Mouse (Mus musculus) limb, embryonic 11.5 days (tissue): ENCODE measurements around the gene F3. TPM values are rescaled to one million over a fixed set of nuclear protein-coding genes. Genes with fewer than 3 reads are reported as not detected.

Source experiments
- ATAC-seq: fragments of 200-750 bp; cut with Nextera tagmentation; 2 replicates; pipeline ENCODE4 v1.8.0; 2017; ENCODE audit warnings: low read depth; ENCODE audit not compliant: insufficient number of reproducible peaks, low FRiP score, low TSS enrichment
- DNase-seq: peaks from one replicate; pipeline ENCODE4 v3.0.0-alpha.2; 2015; ENCODE audit warnings: low spot score
- H3K27ac ChIP-seq: fragments of 300-500 bp; sonication (generic); replicated peaks from 2 replicates; pipeline ENCODE4 v1.5.1; 2014; ENCODE audit warnings: low read depth, mild to moderate bottlenecking, low read length
- H3K27me3 ChIP-seq: fragments of 300-500 bp; sonication (generic); 2 replicates; pipeline ENCODE4 v1.6.1; 2014; ENCODE audit warnings: mild to moderate bottlenecking, low read length, mixed read lengths; ENCODE audit not compliant: control insufficient read depth, insufficient read depth
- H3K36me3 ChIP-seq: fragments of 300-500 bp; sonication (generic); 2 replicates; pipeline ENCODE4 v1.6.1; 2014; ENCODE audit warnings: mild to moderate bottlenecking, low read length, moderate library complexity, mixed read lengths; ENCODE audit not compliant: control insufficient read depth, insufficient read depth
- H3K4me1 ChIP-seq: fragments of 300-500 bp; sonication (generic); 2 replicates; pipeline ENCODE4 v1.6.1; 2014; ENCODE audit warnings: low read length, mixed read lengths; ENCODE audit not compliant: control insufficient read depth, insufficient read depth
- H3K4me2 ChIP-seq: fragments of 300-500 bp; sonication (generic); 2 replicates; pipeline ENCODE4 v1.6.1; 2014; ENCODE audit warnings: low read depth, mild to moderate bottlenecking, moderate library complexity; ENCODE audit not compliant: severe bottlenecking
- H3K4me3 ChIP-seq: fragments of 300-500 bp; sonication (generic); 2 replicates; pipeline ENCODE4 v1.5.1; 2014; ENCODE audit warnings: low read depth, low read length
- H3K9ac ChIP-seq: fragments of 300-500 bp; sonication (generic); 2 replicates; pipeline ENCODE4 v1.6.1; 2014; ENCODE audit warnings: mild to moderate bottlenecking, low read length
- H3K9me3 ChIP-seq: fragments of 300-500 bp; sonication (generic); 2 replicates; pipeline ENCODE4 v1.6.1; 2016; ENCODE audit warnings: low read length; ENCODE audit not compliant: control insufficient read depth
- WGBS: fragments of 180-500 bp; shearing (Covaris S2); extraction: QIAGEN DNeasy Blood & Tissue Kit; methylation state at CpG from one replicate; pipeline ENCODE4 v1.1.7; 2014; 5-methylcytosine and 5-hydroxymethylcytosine counted together
- polyA plus RNA-seq: library from polyadenylated mRNA; unstranded; fragments of >200 nt; fragmentation: Nextera tagmentation; extraction: Ambion mirVana; gene quantifications from 2 replicates; pipeline ENCODE4 v1.2.1, GENCODE M21; 2014

F3 gene
- polyA plus RNA-seq, 1 experiment from 2014 or later, result 4.4 TPM

GRCm38 (mm10) chr3:121713816-121714215 is 9.5 kb upstream of the F3 start:
- Histone ChIP-seq H3K9ac (no peak overlapping the region), H3K4me3 (no peak overlapping the region), H3K36me3 (no peaks in the 10 kb centered on the region), H3K27ac (no peak overlapping the region), H3K4me2 (no peak overlapping the region), H3K27me3 (no peaks in the 10 kb centered on the region), H3K4me1 (peaks cover 3% of the 10 kb centered on the region; the same call in 1 of the 2 replicates), H3K9me3 (no peaks in the 10 kb centered on the region)
- 70% methylated on average over 8 of the region's 8 CpGs for WGBS
- no peak for ATAC-seq
- no peak for DNase-seq

- H3K27ac ChIP-seq, result no peak overlapping the region
- no peaks in the 10 kb centered on the region for H3K36me3 ChIP-seq
- no peak overlapping the region for H3K9ac ChIP-seq
- ATAC-seq, result no peak
- H3K4me3 ChIP-seq, result no peak overlapping the region
- H3K9me3 ChIP-seq, result no peaks in the 10 kb centered on the region
- H3K4me1 ChIP-seq, result peaks cover 6% of the 10 kb centered on the region; the same call in 1 of the 2 replicates
- 83% methylated on average over 2 of the region's 2 CpGs for WGBS
- no peak for DNase-seq
- no peak overlapping the region for H3K4me2 ChIP-seq
- no peaks in the 10 kb centered on the region for H3K27me3 ChIP-seq
These were observed 8.9 kb upstream of the F3 start for GRCm38 (mm10) chr3:121714461-121714860.

- Histone ChIP-seq H3K4me3 (no peak overlapping the region), H3K27ac (no peak overlapping the region), H3K36me3 (no peaks in the 10 kb centered on the region), H3K9me3 (no peaks in the 10 kb centered on the region), H3K4me2 (no peak overlapping the region), H3K4me1 (peaks cover 6% of the 10 kb centered on the region; the same call in 1 of the 2 replicates), H3K9ac (no peak overlapping the region), H3K27me3 (no peaks in the 10 kb centered on the region)
- ATAC-seq (no peak), DNase-seq (no peak)
These were observed 8.0 kb upstream of the F3 start for GRCm38 (mm10) chr3:121715336-121715735.

GRCm38 (mm10) chr3:121715741-121716459 is 7.4 kb upstream of the F3 start:
- no peak overlapping the region for H3K4me2 ChIP-seq
- no peak overlapping the region for H3K9ac ChIP-seq
- DNase-seq (no peak), ATAC-seq (no peak)
- H3K27me3 ChIP-seq, result no peaks in the 10 kb centered on the region
- peaks cover 6% of the 10 kb centered on the region; the same call in 1 of the 2 replicates for H3K4me1 ChIP-seq
- H3K36me3 ChIP-seq, result no peaks in the 10 kb centered on the region
- no peaks in the 10 kb centered on the region for H3K9me3 ChIP-seq
- WGBS, result 66% methylated on average over 6 of the region's 6 CpGs
- H3K27ac ChIP-seq, result no peak overlapping the region
- no peak overlapping the region for H3K4me3 ChIP-seq

GRCm38 (mm10) chr3:121716480-121716879 is 6.9 kb upstream of the F3 start:
- ATAC-seq (no peak), DNase-seq (no peak)
- H3K9me3 ChIP-seq, result no peaks in the 10 kb centered on the region
- no peaks in the 10 kb centered on the region for H3K36me3 ChIP-seq
- H3K27ac ChIP-seq, result no peak overlapping the region
- peaks cover 6% of the 10 kb centered on the region; the same call in 1 of the 2 replicates for H3K4me1 ChIP-seq
- H3K27me3 ChIP-seq, result no peaks in the 10 kb centered on the region
- WGBS, result 88% methylated on average over 5 of the region's 5 CpGs
- H3K4me3 ChIP-seq, result no peak overlapping the region
- no peak overlapping the region for H3K9ac ChIP-seq
- no peak overlapping the region for H3K4me2 ChIP-seq

- Histone ChIP-seq H3K9ac (no peak overlapping the region), H3K4me2 (no peak overlapping the region), H3K27me3 (peaks cover 1% of the 10 kb centered on the region; the same call in 1 of the 2 replicates), H3K9me3 (no peaks in the 10 kb centered on the region), H3K4me1 (peaks cover 6% of the 10 kb centered on the region; the same call in 1 of the 2 replicates), H3K4me3 (no peak overlapping the region), H3K36me3 (no peaks in the 10 kb centered on the region), H3K27ac (no peak overlapping the region)
- ATAC-seq, result no peak
- no peak for DNase-seq
- 56% methylated on average over 8 of the region's 8 CpGs for WGBS
These were observed 4.7 kb upstream of the F3 start for GRCm38 (mm10) chr3:121718679-121719078.

- no peaks in the 10 kb centered on the region for H3K36me3 ChIP-seq
- no peak overlapping the region for H3K9ac ChIP-seq
- no peak overlapping the region for H3K4me2 ChIP-seq
- ATAC-seq, result no peak
- no peaks in the 10 kb centered on the region for H3K9me3 ChIP-seq
- H3K4me1 ChIP-seq, result peaks cover 14% of the 10 kb centered on the region; the same call in 1 of the 2 replicates
- WGBS, result 84% methylated on average over 3 of the region's 3 CpGs
- H3K27me3 ChIP-seq, result peaks cover 11% of the 10 kb centered on the region
- DNase-seq, result no peak
- H3K27ac ChIP-seq, result no peak overlapping the region
- no peak overlapping the region for H3K4me3 ChIP-seq
These were observed 3.6 kb upstream of the F3 start for GRCm38 (mm10) chr3:121719701-121720100.

DNA sequence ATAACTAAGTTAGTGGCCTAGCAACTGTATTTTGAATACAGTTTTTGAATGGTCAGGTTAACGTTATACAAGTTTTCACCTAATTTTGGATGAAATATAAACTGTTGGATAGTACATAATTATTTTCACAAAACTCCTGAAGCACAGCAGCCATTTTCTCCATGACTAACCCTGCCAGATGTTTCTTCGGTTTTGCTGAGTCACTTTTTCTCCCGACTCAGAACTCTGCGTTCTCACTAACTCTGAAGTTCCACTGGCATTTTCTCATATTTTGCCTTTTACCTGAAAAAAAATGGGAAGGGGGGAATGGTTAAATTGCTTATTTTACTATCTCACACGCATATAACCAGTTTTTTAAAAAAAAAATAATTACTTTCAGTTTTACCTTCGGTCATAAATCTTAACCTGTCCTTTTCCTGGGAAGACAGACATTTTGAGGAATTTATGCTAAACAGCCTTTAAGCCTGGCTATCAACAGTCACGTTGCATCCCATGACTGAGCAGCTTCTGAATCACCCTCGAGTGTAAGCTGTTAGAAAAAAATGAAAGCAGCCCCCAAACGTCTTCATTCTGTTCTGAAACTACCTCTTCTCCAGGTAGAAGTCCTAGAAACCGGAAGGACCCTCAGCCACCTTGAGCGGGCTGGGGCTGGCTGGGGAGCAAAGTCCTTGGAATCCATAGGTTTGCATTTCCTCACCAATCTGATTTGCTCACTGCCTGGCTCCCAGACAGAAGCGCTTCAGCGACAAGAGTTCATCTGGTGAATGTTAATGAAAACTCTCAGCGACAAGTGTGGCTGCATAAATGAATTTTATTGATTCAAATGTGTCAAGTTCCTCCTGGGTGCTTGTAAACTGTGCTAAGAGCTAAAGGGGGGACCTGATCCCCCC is 2.3 kb upstream of the F3 start:
- DNase-seq, result no peak
- H3K27me3 ChIP-seq, result peaks cover 11% of the 10 kb centered on the region
- no peak overlapping the region for H3K4me2 ChIP-seq
- no peaks in the 10 kb centered on the region for H3K36me3 ChIP-seq
- 41% methylated on average over 14 of the region's 14 CpGs for WGBS
- no peak overlapping the region for H3K9ac ChIP-seq
- no peaks in the 10 kb centered on the region for H3K9me3 ChIP-seq
- H3K4me1 ChIP-seq, result peaks cover 14% of the 10 kb centered on the region; the same call in 1 of the 2 replicates
- H3K4me3 ChIP-seq, result no peak overlapping the region
- no peak overlapping the region for H3K27ac ChIP-seq
- ATAC-seq, result no peak
